Mouse (Mus musculus) brain, embryonic 14.5 days (tissue): ENCODE results near the gene Smoc1. TPM values are rescaled to one million over a fixed set of nuclear protein-coding genes. Genes with fewer than 3 reads are reported as not detected.

Experiments used
- DNase-seq: peaks from one replicate; pipeline ENCODE4 v3.0.0-alpha.2; 2011; ENCODE audit warnings: low read depth
- CTCF ChIP-seq: fragments of 200-500 bp; IDR thresholded peaks from 2 replicates; pipeline ENCODE4 v1.5.1; 2012; ENCODE audit warnings: inconsistent platforms, mild to moderate bottlenecking, moderate library complexity, borderline replicate concordance; ENCODE audit not compliant: insufficient read depth, insufficient read length; ENCODE audit errors: extremely low read depth
- POLR2A ChIP-seq: fragments of 200-500 bp; IDR thresholded peaks from 2 replicates; pipeline ENCODE4 v1.6.1; 2012; ENCODE audit warnings: mild to moderate bottlenecking, inconsistent platforms, borderline replicate concordance; ENCODE audit not compliant: poor library complexity, insufficient read depth, insufficient read length, severe bottlenecking; ENCODE audit errors: extremely low read depth
- polyA plus RNA-seq: library from polyadenylated mRNA; depleted of rRNA; stranded (reverse); fragments of >200 nt; gene quantifications from 2 replicates; pipeline ENCODE4 v1.2.3, GENCODE M21; 2012

Smoc1 gene
- polyA plus RNA-seq, 1 experiment, result 40.0 TPM

GRCm38 (mm10) chr12:81123793-81124192, 97.2 kb downstream of the Smoc1 start:
- no peak for DNase-seq
- TF ChIP-seq CTCF (no peak), POLR2A (no peak)

DNA sequence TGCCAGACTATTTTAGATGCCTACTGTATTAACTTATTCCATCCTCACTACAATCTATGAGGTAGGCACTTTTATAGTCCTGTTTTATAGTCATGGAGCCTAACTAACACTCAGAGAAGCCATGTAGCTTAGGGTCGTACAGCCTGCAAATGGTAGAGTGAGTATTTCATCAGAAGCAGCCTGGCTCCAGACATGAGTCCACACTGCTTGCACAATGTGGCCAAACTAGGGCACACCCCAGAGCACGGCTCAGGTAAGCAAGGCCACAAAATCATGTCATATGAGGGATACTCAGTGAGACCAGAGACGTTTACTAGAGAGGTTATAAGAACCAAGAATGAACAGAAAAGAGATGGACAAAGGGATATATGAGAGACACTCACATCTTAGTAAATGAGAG, 100.2 kb downstream of the Smoc1 start:
- no peak for DNase-seq
- TF ChIP-seq CTCF (no peak), POLR2A (no peak)

- no peak for TF ChIP-seq CTCF
- TF ChIP-seq POLR2A, result no peak
- no peak for DNase-seq
Observed at GRCm38 (mm10) chr12:81128693-81129092, 102.1 kb downstream of the Smoc1 start.

GRCm38 (mm10) chr12:81130692-81131091, 104.1 kb downstream of the Smoc1 start:
- TF ChIP-seq CTCF (no peak), POLR2A (no peak)
- no peak for DNase-seq

DNA sequence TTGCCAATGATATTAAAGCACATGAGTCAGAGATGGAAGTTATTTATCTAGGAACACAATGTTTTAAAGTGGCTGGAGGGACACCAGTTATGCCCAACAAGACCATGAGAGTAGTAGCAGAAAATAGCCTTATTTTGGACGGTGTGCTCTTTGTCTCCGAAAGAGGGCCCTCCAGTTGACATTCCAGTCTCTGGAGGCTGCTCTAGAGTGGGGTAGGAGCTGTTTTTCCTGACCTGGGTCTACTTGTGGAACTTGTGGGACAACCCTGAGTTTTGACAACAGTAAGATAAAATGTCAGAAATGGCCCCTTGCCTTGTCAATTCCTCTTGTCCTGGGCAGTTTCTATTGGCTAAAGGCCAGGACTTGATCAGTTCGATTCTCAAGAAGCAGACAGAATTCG, 104.5 kb downstream of the Smoc1 start:
- TF ChIP-seq POLR2A (no peak), CTCF (no peak)
- DNase-seq, result no peak

GRCm38 (mm10) chr12:81133055-81133665, 106.6 kb downstream of the Smoc1 start:
- TF ChIP-seq CTCF, result no peak
- no peak for TF ChIP-seq POLR2A
- DNase-seq, result no peak

- no peak for DNase-seq
- no peak for TF ChIP-seq CTCF
- TF ChIP-seq POLR2A, result no peak
Observed at GRCm38 (mm10) chr12:81138217-81138616, 111.6 kb downstream of the Smoc1 start.

GRCm38 (mm10) chr12:81139463-81139862, 112.9 kb downstream of the Smoc1 start:
- DNase-seq, result no peak
- TF ChIP-seq POLR2A (no peak), CTCF (no peak)

- TF ChIP-seq POLR2A (no peak), CTCF (no peak)
Observed at GRCm38 (mm10) chr12:81140594-81141328, 114.2 kb downstream of the Smoc1 start.

DNA sequence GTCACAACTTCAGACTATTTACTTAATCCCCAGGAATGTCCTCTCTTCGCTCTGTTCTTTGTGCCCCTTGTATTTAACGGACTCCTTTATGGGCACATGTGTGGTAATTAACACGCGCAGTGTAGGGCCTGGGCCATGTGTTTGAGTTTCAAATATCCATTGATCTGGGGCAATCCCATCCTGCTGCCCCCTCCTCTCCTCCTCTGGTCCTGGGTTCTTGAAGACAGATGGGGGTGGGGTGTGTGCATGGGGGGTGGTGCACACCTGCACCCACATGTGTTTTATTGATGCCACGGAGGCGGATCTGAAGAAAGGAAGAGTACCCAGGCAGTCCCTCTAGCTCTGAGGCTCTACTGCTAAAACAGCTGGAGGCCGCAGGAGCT, 114.7 kb downstream of the Smoc1 start:
- DNase-seq, result peak; percentile 25
- TF ChIP-seq POLR2A (no peak), CTCF (no peak)

More at GRCm38 (mm10) chr12:81140594-81141328, 114.2 kb downstream of the Smoc1 start:
- peak; percentile 73 for DNase-seq

- no peak for TF ChIP-seq CTCF
- no peak for TF ChIP-seq POLR2A
- no peak for DNase-seq
Observed at GRCm38 (mm10) chr12:81142231-81142630, 115.6 kb downstream of the Smoc1 start.

- TF ChIP-seq CTCF (no peak), POLR2A (no peak)
- no peak for DNase-seq
Observed at GRCm38 (mm10) chr12:81144201-81144600, 117.6 kb downstream of the Smoc1 start.

GRCm38 (mm10) chr12:81146417-81147180, 120.0 kb downstream of the Smoc1 start:
- DNase-seq, result peak; percentile 71
- TF ChIP-seq POLR2A, result no peak
- no peak for TF ChIP-seq CTCF
